Mouse (Mus musculus): ENCODE measurements around the gene Gm732.

Gm732 gene

DNA sequence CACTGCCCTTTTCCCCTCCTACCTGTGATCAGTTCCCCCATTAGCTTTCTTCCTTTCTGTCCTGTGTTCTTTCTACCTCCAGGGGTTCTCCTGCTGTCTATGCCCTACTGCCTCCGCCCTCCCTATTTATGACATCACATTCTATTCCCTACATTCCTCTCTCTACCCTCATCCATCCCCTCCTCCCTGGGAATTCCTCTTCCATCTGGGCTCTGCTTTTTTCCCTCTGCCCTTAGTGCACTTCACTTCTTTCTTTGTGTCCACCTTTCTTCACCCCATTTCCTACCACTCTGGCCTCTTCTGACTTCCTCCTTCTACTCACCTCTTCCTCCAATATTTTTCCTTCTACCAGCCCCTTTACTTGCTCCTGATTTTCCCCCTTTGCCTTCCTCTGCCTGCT, at the start of gene Gm732:
Gene Gm732 (minus strand): TSS at position 101 of the 400 bp plus-strand sequence.
- no peak for DNase-seq (ENCODE audit: low read depth, low spot score)
